Mouse (Mus musculus) neutrophil, adult 65 days (primary cell): ENCODE measurements around the gene Crybg3. TPM values are rescaled to one million over a fixed set of nuclear protein-coding genes. Genes with fewer than 3 reads are reported as not detected.

Source experiments
- total RNA-seq: library from RNA; stranded (reverse); gene quantifications from 2 replicates; pipeline ENCODE4 v1.2.4, GENCODE M21; 2023

Crybg3 gene
- 12.2 and 15.5 TPM in 2 replicates for total RNA-seq

GRCm38 (mm10) chr16:59600311-59601251, at the start of gene Crybg3:
Gene Crybg3, minus strand, starts transcription at chr16:59600979.

GRCm38 (mm10) chr16:59639102-59639691, 38.4 kb upstream of the Crybg3 start, which contains the start of gene Arl6:
Gene Arl6, minus strand, starts transcription at chr16:59639391.

GRCm38 (mm10) chr16:59471637-59472278, 129.0 kb downstream of the Crybg3 start, which contains the start of gene Riox2:
Gene Riox2, plus strand, starts transcription at chr16:59471775.

Other genes with a start within 250 kb of the Crybg3 start
- gene Olfr209, start 237.0 kb downstream of the Crybg3 start, total RNA-seq, result not detected in 2 replicates
- gene Gabrr3, start 193.6 kb downstream of the Crybg3 start, total RNA-seq, result not detected in 2 replicates
- 12.0 and 16.5 TPM in 2 replicates for gene Riox2, start 129.2 kb downstream of the Crybg3 start, total RNA-seq
- gene Arl6, start 38.4 kb upstream of the Crybg3 start, total RNA-seq, result 0.38 and 1.1 TPM in 2 replicates